Mouse (Mus musculus): ENCODE results near the gene Dclk2. TPM values are rescaled to one million over a fixed set of nuclear protein-coding genes. Genes with fewer than 3 reads are reported as not detected.

The Dclk2 gene
- total RNA-seq, 2 experiments from 2014 or later = 0.64 to 1.4 TPM

DNA sequence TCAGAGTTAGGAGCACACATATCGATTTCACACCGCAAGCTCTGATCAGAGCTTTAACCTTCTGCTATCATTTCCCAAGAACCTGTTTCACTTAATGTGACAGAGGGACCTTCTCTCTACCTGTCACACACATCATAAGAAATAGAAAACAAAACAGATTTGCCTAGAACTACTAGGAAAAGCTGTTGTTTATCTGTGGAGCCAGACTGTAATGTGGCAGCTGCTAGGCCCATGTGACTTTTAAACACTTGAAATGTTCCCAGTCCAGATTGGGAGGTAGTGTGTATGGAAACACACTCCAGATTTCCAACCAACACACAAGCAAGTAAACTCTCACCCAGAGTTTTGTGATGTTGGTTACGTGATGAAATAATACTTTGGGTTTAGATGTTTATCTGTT is 136.6 kb downstream of the Dclk2 start:
- Histone ChIP-seq H3K4me3 (no peak overlapping the region), H3K27ac (peak overlapping the region; percentile 62)
- TF ChIP-seq CTCF (IDR thresholded peaks at IDR 0.05) = no peak
- intact Hi-C loops (cut with DNase I) = no loop called here
- no peak for DNase-seq

DNA sequence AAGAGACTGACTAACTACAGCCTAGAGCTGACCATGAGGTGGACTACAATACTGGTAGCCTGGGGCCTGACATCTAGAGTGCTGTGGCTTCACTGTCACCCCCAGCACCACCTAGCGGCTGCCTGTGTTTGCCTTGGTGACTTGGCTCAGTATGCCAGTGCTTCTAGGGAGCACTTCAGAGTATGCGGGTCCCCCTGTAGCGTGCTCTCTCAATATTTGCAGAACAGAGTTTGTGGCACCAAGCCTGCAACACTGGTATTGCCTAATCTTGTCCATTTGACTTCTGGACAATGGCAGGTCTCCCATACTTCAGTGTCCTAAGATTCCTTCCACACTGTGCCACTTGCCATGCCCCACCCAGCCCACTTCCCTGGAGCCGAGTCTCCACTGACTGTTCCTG is 140.9 kb downstream of the Dclk2 start:
- peak; percentile 25; the same call in 1 of the 2 replicates for TF ChIP-seq CTCF (IDR thresholded peaks at IDR 0.05)
- DNase-seq = no peak
- Histone ChIP-seq H3K27ac (no peak overlapping the region), H3K4me3 (no peak overlapping the region)
- intact Hi-C loops (cut with DNase I) = no loop called here

DNA sequence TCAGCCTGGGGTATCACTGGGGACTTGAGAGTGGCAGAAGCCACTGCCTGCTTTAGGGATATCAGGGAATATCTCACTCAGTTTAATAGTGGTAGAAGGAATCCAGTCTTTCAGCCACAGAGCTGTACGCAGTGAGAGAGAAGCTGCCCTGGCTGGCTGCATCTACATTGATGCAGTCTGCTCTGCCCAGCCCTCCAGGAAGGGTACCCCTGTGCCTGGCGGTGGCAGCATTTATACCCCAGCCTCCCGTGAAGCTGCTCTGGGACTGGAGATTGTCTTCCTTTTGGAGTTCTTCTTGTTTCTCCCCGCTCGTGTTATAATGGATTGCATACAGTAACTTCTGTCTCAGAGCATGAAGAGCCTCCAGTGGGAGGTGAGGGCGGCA is 145.2 kb downstream of the Dclk2 start:
- peak overlapping the region; percentile 34; the same call in 1 of the 2 replicates for H3K4me3 ChIP-seq
- no peak for TF ChIP-seq CTCF (IDR thresholded peaks at IDR 0.05)
- H3K27ac ChIP-seq = peak overlapping the region; percentile 72
- no peak for DNase-seq
- intact Hi-C loops (cut with DNase I) = no loop called here

DNA sequence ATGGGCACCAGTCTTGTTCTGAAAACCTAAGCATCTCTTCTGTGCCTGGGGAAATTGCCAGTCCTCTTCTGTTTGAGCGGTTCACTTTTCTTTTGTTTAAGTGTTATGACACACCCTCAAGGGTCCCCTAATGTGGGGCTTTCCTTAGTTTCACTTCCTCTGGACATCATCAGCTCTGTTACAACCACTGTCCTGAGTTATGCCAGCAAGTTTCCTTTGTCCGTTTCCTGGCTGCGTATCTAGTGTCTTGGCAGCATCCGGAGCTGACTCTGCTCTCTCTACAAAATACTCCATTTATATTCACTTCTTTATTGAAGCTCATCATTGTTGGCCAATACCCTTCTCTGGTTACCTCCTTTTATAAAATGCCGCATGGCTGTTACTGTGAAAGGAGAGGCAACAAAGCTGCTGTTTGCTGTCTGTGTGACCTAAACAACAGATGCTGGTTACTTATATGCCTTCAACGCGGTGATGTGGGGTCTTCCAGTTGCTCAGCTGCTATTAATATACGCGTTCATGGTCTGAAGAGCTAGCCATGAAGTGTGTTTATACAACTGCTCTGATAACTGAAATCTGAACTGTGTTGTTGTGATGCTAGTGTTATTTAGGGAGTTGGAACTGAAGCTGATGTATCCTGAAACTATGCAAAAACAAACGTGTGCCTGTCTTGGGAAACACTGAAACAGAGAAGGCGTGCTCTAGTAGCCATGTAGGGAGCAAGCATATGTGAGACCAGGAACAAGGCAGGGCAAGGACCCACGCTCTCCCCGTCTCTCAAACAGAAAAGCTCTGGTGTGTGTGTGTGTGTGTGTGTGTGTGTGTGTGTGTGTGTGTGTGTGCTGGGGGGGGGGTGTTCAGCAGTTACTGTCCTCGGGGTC is 145.8 kb downstream of the Dclk2 start:
- peak overlapping the region; percentile 78 for H3K27ac ChIP-seq
- peak; percentile 54 for DNase-seq
- no peak for TF ChIP-seq CTCF (IDR thresholded peaks at IDR 0.05)
- H3K4me3 ChIP-seq = peak overlapping the region; percentile 45
- intact Hi-C loops (cut with DNase I) = no loop called here

DNA sequence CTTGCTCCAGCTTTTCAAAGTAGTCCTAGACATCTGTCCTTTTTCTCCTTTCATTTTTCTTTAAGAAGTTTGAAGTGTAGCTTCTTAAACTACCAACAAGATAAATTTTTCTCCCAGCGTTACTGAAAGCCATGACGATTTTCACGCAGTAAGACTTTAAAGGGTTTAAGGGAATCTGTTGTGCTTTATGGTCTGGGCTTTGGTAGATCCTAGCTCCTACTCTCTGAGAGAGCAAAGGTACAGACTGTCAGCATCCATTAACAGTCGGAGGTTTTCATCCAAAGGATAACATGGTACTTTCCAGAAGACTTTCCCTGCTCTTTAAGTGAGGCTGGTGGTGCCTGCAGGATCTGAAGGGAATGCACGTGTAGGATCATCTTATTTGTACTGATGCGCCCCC is 151.7 kb downstream of the Dclk2 start:
- no peak for DNase-seq
- Histone ChIP-seq H3K27ac (peak overlapping the region; percentile 3; the same call in 1 of the 2 replicates), H3K4me3 (0 out of 2 replicates have a peak overlapping the region, but pooled peaks have one; percentile 24)
- intact Hi-C loops (cut with DNase I) = loop anchor here (10.0 kb wide), 1 partner anchor 444 kb away; no protein-coding TSS in a partner anchor
- no peak for TF ChIP-seq CTCF (IDR thresholded peaks at IDR 0.05)

DNA sequence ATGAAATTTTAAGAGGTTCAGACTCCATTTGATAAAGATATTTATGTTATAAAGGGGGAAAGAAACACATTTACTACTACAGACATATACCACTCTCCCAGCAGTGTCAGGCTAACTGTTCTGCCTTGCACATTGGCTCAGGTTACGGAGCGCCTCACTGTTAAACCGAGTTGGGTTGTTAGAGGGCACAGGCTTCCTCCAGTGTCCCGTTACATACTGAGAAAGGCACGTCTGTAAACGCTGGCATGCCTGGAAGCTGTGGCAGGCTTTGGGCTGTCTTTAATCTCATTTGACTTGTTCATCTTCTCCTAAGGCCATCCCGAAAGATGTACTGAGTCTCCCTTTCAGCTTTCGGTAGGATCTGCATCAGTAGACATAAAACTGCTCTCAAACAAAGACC is 152.1 kb downstream of the Dclk2 start:
- intact Hi-C loops (cut with DNase I) = loop anchor here (10.0 kb wide), 1 partner anchor 444 kb away; no protein-coding TSS in a partner anchor
- TF ChIP-seq CTCF (IDR thresholded peaks at IDR 0.05) = no peak
- Histone ChIP-seq H3K27ac (peak overlapping the region; percentile 25; the same call in 1 of the 2 replicates), H3K4me3 (0 out of 2 replicates have a peak overlapping the region, but pooled peaks have one; percentile 24)
- DNase-seq = peak; percentile 69

DNA sequence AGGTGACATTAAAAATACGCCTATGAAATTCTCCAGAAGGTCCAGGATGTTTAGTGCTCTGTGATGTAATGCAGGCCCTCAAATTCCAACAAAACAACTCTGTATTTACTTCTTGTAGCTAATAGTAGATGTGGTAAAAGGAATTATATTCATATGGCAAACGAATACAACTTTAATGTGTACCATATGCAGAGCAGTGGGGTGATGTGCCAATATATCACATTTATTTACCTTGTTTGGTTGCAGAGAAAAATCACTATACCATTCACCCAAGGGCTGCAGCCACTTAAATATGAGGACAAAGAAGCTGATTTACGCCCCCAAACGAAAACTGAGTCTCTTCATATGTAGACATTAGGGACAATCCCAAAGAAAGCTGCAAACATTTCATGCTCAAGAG is 158.2 kb downstream of the Dclk2 start:
- intact Hi-C loops (cut with DNase I) = loop anchor here (10.0 kb wide), 1 partner anchor 438 kb away; no protein-coding TSS in a partner anchor

DNA sequence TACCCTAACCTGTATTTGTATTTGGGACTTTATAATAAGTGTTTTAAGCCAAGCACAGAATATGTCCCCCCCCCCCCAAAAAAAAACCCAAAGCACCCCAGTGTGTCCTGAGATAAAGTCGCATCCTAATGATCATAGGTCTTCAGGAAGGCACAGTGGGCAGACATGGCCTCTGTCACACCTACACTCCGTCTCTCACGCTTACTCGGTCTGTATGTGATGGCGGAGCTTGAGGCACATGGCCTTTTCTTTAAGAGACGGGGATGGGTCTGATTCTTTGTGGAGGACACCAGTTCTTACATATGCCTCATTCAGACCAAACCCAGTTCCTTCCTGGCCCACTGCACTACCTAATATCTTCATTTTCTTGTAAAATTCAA is 158.6 kb downstream of the Dclk2 start:
- H3K4me3 ChIP-seq = no peak overlapping the region
- intact Hi-C loops (cut with DNase I) = loop anchor here (10.0 kb wide), 1 partner anchor 437 kb away; no protein-coding TSS in a partner anchor
- H3K27ac ChIP-seq = no peak overlapping the region
- TF ChIP-seq CTCF (IDR thresholded peaks at IDR 0.05) = no peak
- no peak for DNase-seq

More for the DNA sequence above, 158.2 kb downstream of the Dclk2 start:
- no peak for TF ChIP-seq CTCF (IDR thresholded peaks at IDR 0.05)
- no peak for DNase-seq
- Histone ChIP-seq H3K27ac (no peak overlapping the region), H3K4me3 (no peak overlapping the region)

DNA sequence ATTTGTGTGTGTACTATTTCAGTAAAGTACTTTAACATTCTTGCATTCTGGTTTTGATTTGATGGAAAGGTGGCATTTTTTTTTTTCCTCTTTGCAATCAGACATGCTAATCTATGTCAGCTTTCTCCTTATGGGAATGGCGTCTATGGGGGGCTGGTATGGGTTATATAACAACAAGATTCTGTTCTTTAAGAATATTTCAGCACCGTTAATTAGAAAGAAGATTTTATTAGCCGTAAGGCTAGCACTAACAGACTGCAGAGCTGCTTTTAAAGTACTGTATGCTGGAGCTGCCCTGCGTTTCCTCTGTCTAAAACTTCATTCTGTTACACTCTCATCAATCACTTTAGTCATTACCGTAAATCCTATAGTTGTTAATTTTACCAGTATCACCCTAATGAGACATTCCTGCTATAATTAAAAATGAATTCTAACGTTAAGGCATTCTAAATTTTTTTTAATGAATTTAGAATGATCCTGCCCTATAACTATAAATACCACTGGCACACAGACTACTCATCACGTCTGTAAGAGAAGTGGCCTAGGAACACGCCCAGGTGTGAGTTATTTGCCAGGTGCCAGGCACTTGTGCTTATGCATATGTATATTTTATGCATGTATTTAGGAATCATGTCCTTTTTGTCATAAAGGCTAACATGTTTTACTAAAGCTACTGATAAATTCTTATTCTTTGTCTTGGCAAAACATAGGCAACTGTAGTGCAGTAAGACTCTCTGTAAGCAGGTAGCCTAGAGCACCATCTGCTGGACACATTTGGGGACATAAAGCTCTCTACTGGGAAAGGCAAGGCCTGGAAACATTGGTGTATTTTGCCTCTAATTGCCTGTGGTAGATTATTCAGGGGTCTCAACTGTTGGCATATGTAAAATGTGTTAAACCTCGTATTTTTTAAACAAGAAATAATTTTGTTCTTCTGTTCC is 159.3 kb downstream of the Dclk2 start:
- peak; percentile 58 for DNase-seq
- no peak overlapping the region for H3K27ac ChIP-seq
- intact Hi-C loops (cut with DNase I) = loop anchor here (10.0 kb wide), 1 partner anchor 437 kb away; no protein-coding TSS in a partner anchor
- H3K4me3 ChIP-seq = no peak overlapping the region
- peak; percentile 91; the same call in 1 of the 2 replicates for TF ChIP-seq CTCF (IDR thresholded peaks at IDR 0.05)

DNA sequence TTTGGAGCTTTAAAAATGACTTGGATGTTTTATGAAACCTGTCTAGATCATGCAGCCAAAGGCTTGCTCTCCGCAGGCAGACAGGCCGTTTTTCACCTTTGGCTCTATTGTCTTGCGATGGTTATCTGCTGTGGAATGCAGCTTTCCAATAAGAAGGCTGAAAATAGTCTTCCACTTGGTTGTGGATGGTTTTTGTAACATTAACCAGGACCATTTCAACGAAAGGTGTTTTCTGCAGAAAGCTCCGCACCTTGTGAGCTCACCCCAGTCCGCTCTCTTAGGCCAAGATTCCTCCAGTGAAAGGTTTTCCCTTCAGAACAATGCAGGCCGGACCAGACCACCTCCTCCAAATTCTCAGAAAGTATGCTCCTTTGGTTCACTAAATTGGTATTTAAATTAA is 160.2 kb downstream of the Dclk2 start:
- intact Hi-C loops (cut with DNase I) = loop anchor here (10.0 kb wide), 1 partner anchor 436 kb away; no protein-coding TSS in a partner anchor
- Histone ChIP-seq H3K27ac (no peak overlapping the region), H3K4me3 (no peak overlapping the region)
- DNase-seq = no peak
- TF ChIP-seq CTCF (IDR thresholded peaks at IDR 0.05) = no peak

DNA sequence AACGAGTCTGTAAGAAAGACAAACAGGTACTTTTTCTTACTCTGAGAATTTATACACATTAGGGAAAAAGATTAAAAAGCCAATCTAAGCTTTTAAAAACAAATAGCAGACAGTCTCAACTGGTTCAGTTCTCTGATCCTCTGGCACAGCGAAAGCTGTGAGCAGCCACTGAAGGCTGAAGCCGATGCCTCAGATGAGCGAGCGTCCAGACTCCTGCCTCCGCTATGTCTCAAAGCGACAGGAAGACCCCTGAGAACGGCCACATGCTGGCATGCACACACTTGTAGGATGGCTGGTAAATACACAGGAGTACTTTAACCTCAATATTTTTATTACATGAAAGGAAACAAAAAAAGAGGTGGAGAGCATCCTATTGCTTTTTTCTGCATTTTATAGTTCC is 160.8 kb downstream of the Dclk2 start:
- H3K27ac ChIP-seq = 0 out of 2 replicates have a peak overlapping the region, but pooled peaks have one; percentile 20
- intact Hi-C loops (cut with DNase I) = loop anchor here (10.0 kb wide), 1 partner anchor 435 kb away; no protein-coding TSS in a partner anchor
- TF ChIP-seq CTCF (IDR thresholded peaks at IDR 0.05) = no peak
- H3K4me3 ChIP-seq = no peak overlapping the region
- no peak for DNase-seq

DNA sequence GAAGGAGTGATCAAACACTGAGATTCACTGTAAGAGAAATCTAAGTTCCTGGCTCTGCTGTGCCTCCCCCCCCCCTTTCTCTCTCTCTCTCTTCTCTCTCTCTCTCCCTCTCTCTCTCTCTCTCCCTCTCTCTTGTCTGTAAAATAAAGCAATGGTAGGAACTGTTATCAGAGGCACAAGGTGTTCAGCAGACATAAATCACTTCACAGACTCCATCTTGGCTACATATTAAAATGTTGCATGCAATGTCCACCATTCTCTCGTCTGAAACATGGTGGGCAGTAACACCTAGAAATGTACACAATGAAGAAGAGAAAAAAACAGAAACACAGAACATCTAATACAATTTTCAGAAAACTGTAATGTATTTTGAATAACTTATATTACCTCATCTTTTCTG is 161.3 kb downstream of the Dclk2 start:
- Histone ChIP-seq H3K27ac (peak overlapping the region; percentile 73), H3K4me3 (peak overlapping the region; percentile 61; the same call in 1 of the 2 replicates)
- DNase-seq = no peak
- TF ChIP-seq CTCF (IDR thresholded peaks at IDR 0.05) = no peak
- intact Hi-C loops (cut with DNase I) = no loop called here

All from gastrocnemius, adult 2 months (tissue).